Mouse (Mus musculus) thymus, adult 2 months (tissue): ENCODE data around the gene Gm20425. TPM values are rescaled to one million over a fixed set of nuclear protein-coding genes. Genes with fewer than 3 reads are reported as not detected.
"Not testable (repeated sequence)": the region's sequence is repeated elsewhere in the genome, so short reads cannot be mapped to it uniquely, and the experiment has no call there.

Source experiments
- DNase-seq: peaks from one replicate; pipeline ENCODE4 v3.0.0; 2021
- H3K27ac ChIP-seq: fragments of 200-500 bp; 2 replicates; pipeline ENCODE4 v1.5.1; 2012; ENCODE audit warnings: low read length, control low read depth; ENCODE audit not compliant: control insufficient read depth, insufficient read depth
- H3K27me3 ChIP-seq: fragments of 200-500 bp; 2 replicates; pipeline ENCODE4 v1.6.1; 2012; ENCODE audit warnings: mild to moderate bottlenecking, low read length, moderate library complexity, mixed read lengths; ENCODE audit not compliant: control insufficient read depth, insufficient read depth
- H3K36me3 ChIP-seq: fragments of 200-500 bp; 2 replicates; pipeline ENCODE4 v1.6.1; 2012; ENCODE audit warnings: mild to moderate bottlenecking, low read length, moderate library complexity; ENCODE audit not compliant: control insufficient read depth, insufficient read depth
- H3K4me1 ChIP-seq: fragments of 200-500 bp; replicated peaks from 2 replicates; pipeline ENCODE4 v1.6.1; 2012; ENCODE audit warnings: low read length; ENCODE audit not compliant: control insufficient read depth, insufficient read depth
- H3K4me3 ChIP-seq: fragments of 200-500 bp; 2 replicates; pipeline ENCODE4 v1.5.1; 2012; ENCODE audit warnings: mild to moderate bottlenecking, low read length, control low read depth, moderate library complexity; ENCODE audit not compliant: control insufficient read depth, insufficient read depth
- CTCF ChIP-seq: fragments of 200-500 bp; IDR thresholded peaks from 2 replicates; pipeline ENCODE4 v1.5.1; 2012; ENCODE audit warnings: mild to moderate bottlenecking, control low read depth, low read length, moderate library complexity, borderline replicate concordance; ENCODE audit not compliant: control insufficient read depth, poor library complexity, insufficient read depth; ENCODE audit errors: extremely low read depth
- POLR2A ChIP-seq: fragments of 200-500 bp; IDR thresholded peaks from 2 replicates; pipeline ENCODE4 v1.6.1; 2012; ENCODE audit warnings: mild to moderate bottlenecking, low read length, control low read depth, moderate library complexity; ENCODE audit not compliant: control insufficient read depth, poor library complexity, insufficient read depth; ENCODE audit errors: extremely low read depth
- WGBS: fragments of 180-500 bp; shearing (Covaris S2); methylation state at CpG from one replicate; pipeline ENCODE4 v1.1.7; 2018; 5-methylcytosine and 5-hydroxymethylcytosine counted together
- polyA plus RNA-seq: library from polyadenylated mRNA; depleted of rRNA; stranded (reverse); fragments of >200 nt; gene quantifications from 2 replicates; pipeline ENCODE4 v1.2.3, GENCODE M21; 2012

Gm20425 gene
- polyA plus RNA-seq, 1 experiment, result not detected

DNA sequence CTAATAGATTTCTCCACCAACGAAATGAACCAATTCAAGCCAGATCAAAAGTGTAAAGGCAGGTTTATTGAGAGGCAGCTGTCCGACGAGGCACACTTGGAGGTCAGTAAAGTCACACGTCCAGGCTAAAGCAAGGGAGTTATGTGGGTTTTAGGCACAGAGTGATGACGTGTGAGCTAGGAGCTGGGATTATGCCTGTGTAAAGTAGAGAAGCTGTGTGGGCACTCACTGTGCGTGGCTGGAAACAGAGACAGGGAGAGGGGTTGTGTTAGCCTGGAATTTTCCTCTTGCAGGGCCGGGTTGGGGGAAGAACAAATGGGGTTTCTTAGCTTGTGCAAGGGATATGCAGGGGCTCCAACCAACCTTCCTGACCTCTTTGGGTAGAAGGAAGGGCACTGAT is 61.3 kb downstream of the Gm20425 start:
- TF ChIP-seq CTCF (no peak), POLR2A (no peak)
- H3K4me1 ChIP-seq, result no peaks in the 10 kb centered on the region
- no peak for DNase-seq
- no peaks in the 10 kb centered on the region for H3K27me3 ChIP-seq
- H3K4me3 ChIP-seq, result no peak overlapping the region
- no peaks in the 10 kb centered on the region for H3K36me3 ChIP-seq
- no peak overlapping the region for H3K27ac ChIP-seq
- 95% methylated on average over 7 of the region's 7 CpGs for WGBS

- no peak overlapping the region for H3K4me3 ChIP-seq
- 85% methylated on average over 6 of the region's 6 CpGs for WGBS
- DNase-seq, result no peak
- no peaks in the 10 kb centered on the region for H3K4me1 ChIP-seq
- no peaks in the 10 kb centered on the region for H3K27me3 ChIP-seq
- no peak for TF ChIP-seq CTCF
- no peak for TF ChIP-seq POLR2A
- no peak overlapping the region for H3K27ac ChIP-seq
- H3K36me3 ChIP-seq, result no peaks in the 10 kb centered on the region
Observed at GRCm38 (mm10) chr9:103168046-103168445, 62.1 kb downstream of the Gm20425 start.

- 93% methylated on average over 15 of the region's 15 CpGs for WGBS
- Histone ChIP-seq H3K4me1 (no peaks in the 10 kb centered on the region), H3K36me3 (no peaks in the 10 kb centered on the region), H3K27me3 (no peaks in the 10 kb centered on the region), H3K4me3 (no peak overlapping the region), H3K27ac (no peak overlapping the region)
- DNase-seq, result no peak
- TF ChIP-seq POLR2A, result no peak
- TF ChIP-seq CTCF, result no peak
Observed at GRCm38 (mm10) chr9:103163806-103164205, 66.3 kb downstream of the Gm20425 start.

DNA sequence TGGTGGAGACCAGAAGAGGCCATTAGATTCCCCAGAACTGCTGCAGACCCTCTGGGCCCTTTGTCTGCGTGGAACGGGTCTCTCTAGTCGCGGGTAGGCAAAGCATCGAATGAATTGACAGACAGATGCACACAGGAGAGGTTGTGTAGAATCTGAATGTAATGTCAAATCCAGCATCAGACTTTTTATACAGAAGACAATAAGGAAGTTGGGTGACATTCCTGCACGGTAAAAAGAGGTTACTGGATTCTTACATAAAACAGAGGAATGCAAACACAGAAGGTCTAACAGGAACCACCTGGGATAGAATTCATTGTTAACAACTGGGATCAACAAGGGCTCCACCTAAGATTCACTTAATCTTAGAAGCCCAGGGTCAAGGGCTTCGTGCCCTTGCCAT is 74.9 kb downstream of the Gm20425 start:
- WGBS, result 95% methylated on average over 7 of the region's 7 CpGs
- H3K4me3 ChIP-seq, H3K4me1 ChIP-seq, H3K27me3 ChIP-seq, DNase-seq, H3K27ac ChIP-seq, H3K36me3 ChIP-seq: not testable (repeated sequence)

DNA sequence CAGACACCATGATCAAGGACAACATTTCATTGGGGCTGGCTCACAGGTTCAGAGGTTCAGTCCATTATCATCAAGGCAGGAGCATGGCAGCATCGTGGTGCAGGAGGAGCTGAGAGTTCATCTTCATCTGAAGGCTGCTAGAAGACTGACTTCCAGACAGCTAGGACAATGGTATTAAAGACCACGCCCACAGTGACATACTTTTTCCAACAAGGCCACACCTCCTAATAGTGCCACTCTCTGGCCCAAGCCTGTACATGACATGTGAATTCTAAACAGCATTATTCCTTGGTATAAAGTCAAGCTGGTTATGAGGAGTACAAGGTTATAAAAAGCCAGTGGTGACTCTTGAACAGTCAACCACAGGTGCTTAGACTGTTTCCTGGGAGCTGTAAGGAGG is 75.5 kb downstream of the Gm20425 start:
- no peak overlapping the region for H3K4me3 ChIP-seq
- H3K27me3 ChIP-seq, result no peaks in the 10 kb centered on the region
- no peak for DNase-seq
- no peak for TF ChIP-seq POLR2A
- no peak for TF ChIP-seq CTCF
- WGBS, result 88% methylated on average over 2 of the region's 2 CpGs
- no peak overlapping the region for H3K27ac ChIP-seq
- H3K4me1 ChIP-seq, result no peaks in the 10 kb centered on the region
- no peaks in the 10 kb centered on the region for H3K36me3 ChIP-seq

DNA sequence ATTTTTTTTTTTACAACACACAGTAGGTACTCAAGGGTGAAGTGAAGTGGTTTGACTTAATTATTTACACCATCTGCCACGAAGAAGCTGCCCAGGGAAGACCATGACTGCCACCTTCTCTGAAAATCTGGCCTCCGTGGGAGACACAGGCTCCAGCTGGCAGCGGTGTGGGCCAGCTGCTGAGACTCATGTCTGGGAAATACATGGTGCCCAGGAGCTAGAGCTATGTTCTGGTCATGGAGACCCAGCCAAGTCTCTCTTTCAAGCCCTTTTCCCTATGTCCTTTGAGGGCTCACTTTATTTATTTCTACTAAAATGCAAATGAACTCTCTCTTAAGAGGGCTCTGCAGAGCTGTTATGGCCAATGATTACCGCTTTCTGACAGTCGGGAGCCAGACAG is 76.8 kb downstream of the Gm20425 start:
- 90% methylated on average over 5 of the region's 5 CpGs for WGBS
- Histone ChIP-seq H3K4me1 (no peaks in the 10 kb centered on the region), H3K27ac (no peak overlapping the region), H3K27me3 (no peaks in the 10 kb centered on the region), H3K4me3 (no peak overlapping the region), H3K36me3 (no peaks in the 10 kb centered on the region)
- DNase-seq, result no peak
- TF ChIP-seq POLR2A, result no peak
- TF ChIP-seq CTCF, result no peak

- TF ChIP-seq CTCF, result no peak
- no peak for TF ChIP-seq POLR2A
- H3K27me3 ChIP-seq, result no peaks in the 10 kb centered on the region
- no peak overlapping the region for H3K27ac ChIP-seq
- no peak for DNase-seq
- H3K4me1 ChIP-seq, result no peaks in the 10 kb centered on the region
- no peak overlapping the region for H3K4me3 ChIP-seq
- 50% methylated on average over 12 of the region's 12 CpGs for WGBS
- H3K36me3 ChIP-seq, result no peaks in the 10 kb centered on the region
Observed at GRCm38 (mm10) chr9:103149074-103149799, 80.9 kb downstream of the Gm20425 start.
